Mouse (Mus musculus) hindbrain, embryonic 16.5 days (tissue): ENCODE results near the gene Spsb3. TPM values are rescaled to one million over a fixed set of nuclear protein-coding genes. Genes with fewer than 3 reads are reported as not detected.

Experiments used
- ATAC-seq: fragments of 200-750 bp; cut with Nextera tagmentation; 2 replicates; pipeline ENCODE4 v1.8.0; 2017; ENCODE audit warnings: moderate TSS enrichment, moderate library complexity
- H3K27ac ChIP-seq: fragments of 300-500 bp; sonication (generic); 2 replicates; pipeline ENCODE4 v1.5.1; 2014; ENCODE audit warnings: low read depth, mild to moderate bottlenecking, control low read depth, low read length, moderate library complexity
- H3K27me3 ChIP-seq: fragments of 300-500 bp; sonication (generic); replicated peaks from 2 replicates; pipeline ENCODE4 v1.6.1; 2014; ENCODE audit warnings: low read length; ENCODE audit not compliant: control insufficient read depth, insufficient read depth
- H3K36me3 ChIP-seq: fragments of 300-500 bp; sonication (generic); 2 replicates; pipeline ENCODE4 v1.6.1; 2014; ENCODE audit warnings: mild to moderate bottlenecking, low read length, moderate library complexity, mixed read lengths; ENCODE audit not compliant: control insufficient read depth, insufficient read depth
- H3K4me1 ChIP-seq: fragments of 300-500 bp; sonication (generic); 2 replicates; pipeline ENCODE4 v1.6.1; 2014; ENCODE audit warnings: low read depth, low read length; ENCODE audit not compliant: control insufficient read depth, insufficient read depth
- H3K4me2 ChIP-seq: fragments of 300-500 bp; sonication (generic); 2 replicates; pipeline ENCODE4 v1.6.1; 2014; ENCODE audit warnings: mild to moderate bottlenecking, low read length, control low read depth, moderate library complexity
- H3K4me3 ChIP-seq: fragments of 300-500 bp; sonication (generic); 2 replicates; pipeline ENCODE4 v1.5.1; 2014; ENCODE audit warnings: mild to moderate bottlenecking, low read length, control low read depth, moderate library complexity
- H3K9ac ChIP-seq: fragments of 300-500 bp; sonication (generic); 2 replicates; pipeline ENCODE4 v1.6.1; 2014; ENCODE audit warnings: low read depth, mild to moderate bottlenecking, control low read depth, low read length, moderate library complexity
- H3K9me3 ChIP-seq: fragments of 300-500 bp; sonication (generic); 2 replicates; pipeline ENCODE4 v1.6.1; 2014; ENCODE audit warnings: mild to moderate bottlenecking, low read length, moderate library complexity; ENCODE audit not compliant: control insufficient read depth
- WGBS: fragments of 180-500 bp; shearing (Covaris S2); extraction: QIAGEN DNeasy Blood & Tissue Kit; methylation state at CpG from one replicate; pipeline ENCODE4 v1.1.7; 2014; 5-methylcytosine and 5-hydroxymethylcytosine counted together
- polyA plus RNA-seq: library from polyadenylated mRNA; unstranded; fragments of >200 nt; fragmentation: Nextera tagmentation; extraction: Ambion mirVana; gene quantifications from 2 replicates; pipeline ENCODE4 v1.2.1, GENCODE M21; 2015

Spsb3 gene
- polyA plus RNA-seq, 1 experiment from 2014 or later: 90.4 TPM

GRCm38 (mm10) chr17:24932431-24932830, 46.0 kb downstream of the Spsb3 start:
- Histone ChIP-seq H3K4me3 (no peak overlapping the region), H3K4me2 (no peak overlapping the region), H3K4me1 (peaks cover 18% of the 10 kb centered on the region), H3K36me3 (peaks cover 5% of the 10 kb centered on the region; the same call in 1 of the 2 replicates), H3K27ac (no peak overlapping the region), H3K9me3 (no peaks in the 10 kb centered on the region), H3K27me3 (no peaks in the 10 kb centered on the region), H3K9ac (no peak overlapping the region)
- WGBS: 95% methylated on average over 4 of the region's 4 CpGs
- ATAC-seq: no peak

- H3K27me3 ChIP-seq: no peaks in the 10 kb centered on the region
- H3K4me2 ChIP-seq: no peak overlapping the region
- ATAC-seq: no peak
- no peak overlapping the region for H3K27ac ChIP-seq
- H3K4me3 ChIP-seq: no peak overlapping the region
- no peaks in the 10 kb centered on the region for H3K9me3 ChIP-seq
- H3K9ac ChIP-seq: no peak overlapping the region
- H3K4me1 ChIP-seq: peaks cover 18% of the 10 kb centered on the region
- H3K36me3 ChIP-seq: 0 out of 2 replicates have a peak, but pooled peaks cover 2% of the 10 kb centered on the region
- WGBS: 70% methylated on average over 4 of the region's 4 CpGs
These were observed 46.7 kb downstream of the Spsb3 start for GRCm38 (mm10) chr17:24933163-24933562.

GRCm38 (mm10) chr17:24934926-24935325, 48.5 kb downstream of the Spsb3 start:
- Histone ChIP-seq H3K4me3 (peak overlapping the region; percentile 91), H3K9me3 (no peaks in the 10 kb centered on the region), H3K36me3 (no peaks in the 10 kb centered on the region), H3K9ac (peak overlapping the region; percentile 92; the same call in 1 of the 2 replicates), H3K27me3 (no peaks in the 10 kb centered on the region), H3K4me1 (peaks cover 18% of the 10 kb centered on the region), H3K4me2 (peak overlapping the region; percentile 67), H3K27ac (no peak overlapping the region)
- ATAC-seq: no peak
- 91% methylated on average over 4 of the region's 4 CpGs for WGBS

- Histone ChIP-seq H3K27me3 (no peaks in the 10 kb centered on the region), H3K27ac (no peak overlapping the region), H3K9ac (peak overlapping the region; percentile 92), H3K4me2 (peak overlapping the region; percentile 67), H3K9me3 (no peaks in the 10 kb centered on the region), H3K36me3 (no peaks in the 10 kb centered on the region), H3K4me1 (peaks cover 18% of the 10 kb centered on the region), H3K4me3 (peak overlapping the region; percentile 91)
- ATAC-seq: no peak
These were observed 49.2 kb downstream of the Spsb3 start for GRCm38 (mm10) chr17:24935666-24936065.

- H3K9me3 ChIP-seq: no peaks in the 10 kb centered on the region
- peak within 1 kb of the TSS; percentile 75 for H3K27ac ChIP-seq
- H3K9ac ChIP-seq: peak within 1 kb of the TSS; percentile 92
- H3K36me3 ChIP-seq: no peaks in the 10 kb centered on the region
- H3K4me2 ChIP-seq: peak within 1 kb of the TSS; percentile 67
- peaks cover 18% of the 10 kb centered on the region for H3K4me1 ChIP-seq
- H3K4me3 ChIP-seq: peak within 1 kb of the TSS; percentile 91
- WGBS: under 1% methylated on average over 77 of the region's 78 CpGs
- H3K27me3 ChIP-seq: no peaks in the 10 kb centered on the region
- peak; percentile 99 for ATAC-seq
These were observed 50.1 kb downstream of the Spsb3 start, which contains the start of gene Mapk8ip3 for GRCm38 (mm10) chr17:24936259-24937237. Gene Mapk8ip3, minus strand, starts transcription at chr17:24936977.

- Histone ChIP-seq H3K27ac (peak overlapping the region; percentile 75), H3K27me3 (no peaks in the 10 kb centered on the region), H3K4me2 (peak overlapping the region; percentile 67), H3K4me3 (peak overlapping the region; percentile 91), H3K4me1 (peaks cover 18% of the 10 kb centered on the region), H3K9ac (peak overlapping the region; percentile 92), H3K36me3 (no peaks in the 10 kb centered on the region), H3K9me3 (no peaks in the 10 kb centered on the region)
- WGBS: 45% methylated on average over 6 of the region's 6 CpGs
- no peak for ATAC-seq
These were observed 50.8 kb downstream of the Spsb3 start for GRCm38 (mm10) chr17:24937266-24937665.

Other genes starting within 250 kb of the Spsb3 start
- gene Slc9a3r2, start 236.3 kb upstream of the Spsb3 start, polyA plus RNA-seq: 60.8 TPM in 2 replicates
- gene Npw, start 228.2 kb upstream of the Spsb3 start, polyA plus RNA-seq: 0.54 and 0.75 TPM in 2 replicates
- gene Zfp598, start 217.0 kb upstream of the Spsb3 start, polyA plus RNA-seq: 10.8 and 18.7 TPM in 2 replicates
- 272 and 319 TPM in 2 replicates for gene Syngr3, start 196.7 kb upstream of the Spsb3 start, polyA plus RNA-seq
- 35.4 and 37.3 TPM in 2 replicates for gene Gfer, start 190.5 kb upstream of the Spsb3 start, polyA plus RNA-seq
- 1.7 and 2.3 TPM in 2 replicates for gene Noxo1, start 190.4 kb upstream of the Spsb3 start, polyA plus RNA-seq
- 62.4 and 69.9 TPM in 2 replicates for gene Tbl3, start 179.0 kb upstream of the Spsb3 start, polyA plus RNA-seq
- not detected in 2 replicates for gene Rnf151, start 168.6 kb upstream of the Spsb3 start, polyA plus RNA-seq
- gene Rps2, start 168.5 kb upstream of the Spsb3 start, polyA plus RNA-seq: 732 and 739 TPM in 2 replicates
- 271 and 307 TPM in 2 replicates for gene Ndufb10, start 162.2 kb upstream of the Spsb3 start, polyA plus RNA-seq
- 0.25 TPM in 1 of 2 replicates, not detected in the other for gene Rpl3l, start 158.8 kb upstream of the Spsb3 start, polyA plus RNA-seq
- 17.5 and 18.9 TPM in 2 replicates for gene Msrb1, start 150.0 kb upstream of the Spsb3 start, polyA plus RNA-seq
- gene Hs3st6, start 133.7 kb upstream of the Spsb3 start, polyA plus RNA-seq: 0.23 and 0.32 TPM in 2 replicates
- gene Meiob, start 82.4 kb upstream of the Spsb3 start, polyA plus RNA-seq: not detected in 2 replicates
- gene Hagh, start 46.5 kb upstream of the Spsb3 start, polyA plus RNA-seq: 71.4 and 86.9 TPM in 2 replicates
- 23.1 and 28.8 TPM in 2 replicates for gene Fahd1, start 36.3 kb upstream of the Spsb3 start, polyA plus RNA-seq
- 0.15 TPM in 1 of 2 replicates, not detected in the other for gene Igfals, start 20.6 kb upstream of the Spsb3 start, polyA plus RNA-seq
- 64.1 and 65.7 TPM in 2 replicates for gene Nubp2, start 294 bp upstream of the Spsb3 start, polyA plus RNA-seq
- gene Eme2, start 8.4 kb downstream of the Spsb3 start, polyA plus RNA-seq: 30.1 and 30.2 TPM in 2 replicates
- gene Mrps34, start 8.5 kb downstream of the Spsb3 start, polyA plus RNA-seq: 85.3 and 89.0 TPM in 2 replicates
- 88.2 and 99.9 TPM in 2 replicates for gene Nme3, start 9.9 kb downstream of the Spsb3 start, polyA plus RNA-seq
- gene Mapk8ip3, start 50.3 kb downstream of the Spsb3 start, polyA plus RNA-seq: 90.0 and 102 TPM in 2 replicates
- 82.9 and 97.9 TPM in 2 replicates for gene Jpt2, start 74.0 kb downstream of the Spsb3 start, polyA plus RNA-seq
- gene Cramp1l, start 129.1 kb downstream of the Spsb3 start, polyA plus RNA-seq: 4.0 and 5.5 TPM in 2 replicates
- gene Ift140, start 129.4 kb downstream of the Spsb3 start, polyA plus RNA-seq: 17.1 and 20.8 TPM in 2 replicates
- gene Tmem204, start 196.9 kb downstream of the Spsb3 start, polyA plus RNA-seq: 13.8 and 14.1 TPM in 2 replicates
- gene Telo2, start 229.3 kb downstream of the Spsb3 start, polyA plus RNA-seq: 54.6 and 60.8 TPM in 2 replicates
- gene Ptx4, start 234.1 kb downstream of the Spsb3 start, polyA plus RNA-seq: 0.49 TPM in 1 of 2 replicates, not detected in the other
- gene Clcn7, start 246.7 kb downstream of the Spsb3 start, polyA plus RNA-seq: 28.9 and 34.3 TPM in 2 replicates